Mouse (Mus musculus): ENCODE data around the gene Leng9. TPM values are rescaled to one million over a fixed set of nuclear protein-coding genes. Genes with fewer than 3 reads are reported as not detected.

Gene Leng9
- total RNA-seq, 2 experiments from 2014 or later, result 2.0 TPM; not detected in 1

- peak; percentile 28 for ATAC-seq (replicated peaks; ENCODE audit: poor library complexity, severe bottlenecking)
Observed at GRCm38 (mm10) chr7:4145552-4146190, 4.5 kb downstream of the Leng9 start.

- ATAC-seq (replicated peaks; ENCODE audit: poor library complexity, severe bottlenecking), result no peak
Observed at GRCm38 (mm10) chr7:4144766-4145551, 5.2 kb downstream of the Leng9 start.

- no peak for ATAC-seq (replicated peaks; ENCODE audit: poor library complexity, severe bottlenecking)
Observed at GRCm38 (mm10) chr7:4144046-4144445, 6.1 kb downstream of the Leng9 start.

GRCm38 (mm10) chr7:4143506-4143905 is 6.7 kb downstream of the Leng9 start:
- ATAC-seq (replicated peaks; ENCODE audit: poor library complexity, severe bottlenecking), result no peak

GRCm38 (mm10) chr7:4142796-4143445 is 7.3 kb downstream of the Leng9 start:
- ATAC-seq (replicated peaks; ENCODE audit: poor library complexity, severe bottlenecking), result no peak

- ATAC-seq (replicated peaks; ENCODE audit: poor library complexity, severe bottlenecking), result no peak
Observed at GRCm38 (mm10) chr7:4141648-4142325, 8.4 kb downstream of the Leng9 start.

GRCm38 (mm10) chr7:4139391-4139790 is 10.8 kb downstream of the Leng9 start:
- no peak for ATAC-seq (replicated peaks; ENCODE audit: poor library complexity, severe bottlenecking)

- ATAC-seq (replicated peaks; ENCODE audit: poor library complexity, severe bottlenecking), result no peak
Observed at GRCm38 (mm10) chr7:4138671-4139070, 11.5 kb downstream of the Leng9 start.

GRCm38 (mm10) chr7:4138181-4138580 is 12.0 kb downstream of the Leng9 start:
- no peak for ATAC-seq (replicated peaks; ENCODE audit: poor library complexity, severe bottlenecking)

- ATAC-seq (replicated peaks; ENCODE audit: poor library complexity, severe bottlenecking), result no peak
Observed at GRCm38 (mm10) chr7:4137746-4138145, 12.4 kb downstream of the Leng9 start.

- peak; percentile 92 for ATAC-seq (replicated peaks; ENCODE audit: poor library complexity, severe bottlenecking)
Observed at GRCm38 (mm10) chr7:4136771-4137531, 13.2 kb downstream of the Leng9 start, which contains the start of gene Leng8. Gene Leng8 (plus strand): TSS chr7:4137039.

GRCm38 (mm10) chr7:4136404-4136770 is 13.8 kb downstream of the Leng9 start:
- ATAC-seq (replicated peaks; ENCODE audit: poor library complexity, severe bottlenecking), result no peak

GRCm38 (mm10) chr7:4134911-4135310 is 15.3 kb downstream of the Leng9 start:
- ATAC-seq (replicated peaks; ENCODE audit: poor library complexity, severe bottlenecking), result no peak

GRCm38 (mm10) chr7:4132998-4133397 is 17.2 kb downstream of the Leng9 start:
- no peak for ATAC-seq (replicated peaks; ENCODE audit: poor library complexity, severe bottlenecking)

- ATAC-seq (replicated peaks; ENCODE audit: poor library complexity, severe bottlenecking), result no peak
Observed at GRCm38 (mm10) chr7:4132581-4132980, 17.6 kb downstream of the Leng9 start.

GRCm38 (mm10) chr7:4131964-4132363 is 18.2 kb downstream of the Leng9 start:
- ATAC-seq (replicated peaks; ENCODE audit: poor library complexity, severe bottlenecking), result no peak

GRCm38 (mm10) chr7:4130686-4131452 is 19.3 kb downstream of the Leng9 start:
- ATAC-seq (replicated peaks; ENCODE audit: poor library complexity, severe bottlenecking), result peak; percentile 83

GRCm38 (mm10) chr7:4128860-4129259 is 21.3 kb downstream of the Leng9 start:
- no peak for ATAC-seq (replicated peaks; ENCODE audit: poor library complexity, severe bottlenecking)

GRCm38 (mm10) chr7:4127894-4128293 is 22.3 kb downstream of the Leng9 start:
- ATAC-seq (replicated peaks; ENCODE audit: poor library complexity, severe bottlenecking), result no peak
